Mouse (Mus musculus): Measurements from ENCODE around the gene AI597479. TPM values are rescaled to one million over a fixed set of nuclear protein-coding genes. Genes with fewer than 3 reads are reported as not detected.

The AI597479 gene
- polyA plus RNA-seq, 2 experiments = 4.7 to 6.0 TPM

- TF ChIP-seq EP300 (IDR thresholded peaks at IDR 0.05; ENCODE audit: low read depth) (no peak), CTCF (IDR thresholded peaks at IDR 0.05; ENCODE audit: low read depth) (no peak)
- ATAC-seq (ENCODE audit: insufficient read depth) = no peak
- no peaks in the 10 kb centered on the region; the same call in 1 of the 2 replicates for H3K36me3 ChIP-seq (replicated peaks; ENCODE audit: control insufficient read depth, insufficient read depth, low read depth)
These were observed 22.4 kb downstream of the AI597479 start for GRCm38 (mm10) chr1:43120950-43121349.

GRCm38 (mm10) chr1:43122616-43123015 lies 24.1 kb downstream of the AI597479 start:
- no peaks in the 10 kb centered on the region for H3K27me3 ChIP-seq (ENCODE audit: control insufficient read depth, insufficient read depth, low read length)
- no peak overlapping the region for H3K4me2 ChIP-seq (ENCODE audit: low read depth)
- H3K36me3 ChIP-seq (replicated peaks; ENCODE audit: control insufficient read depth, insufficient read depth, low read depth) = no peaks in the 10 kb centered on the region
- no peak for DNase-seq (ENCODE audit: low read depth in 3 of 3, low spot score in 3 of 3)
- H3K4me3 ChIP-seq (ENCODE audit: insufficient read depth in 1 of 2, low read depth in 2 of 2, low read length in 2 of 2) = no peak overlapping the region
- H3K9me3 ChIP-seq (ENCODE audit: control insufficient read depth, low read length) = no peaks in the 10 kb centered on the region
- no peak overlapping the region for H3K27ac ChIP-seq
- H3K4me1 ChIP-seq (replicated peaks; ENCODE audit: control insufficient read depth in 2 of 2, insufficient read depth in 2 of 2, low read length in 1 of 2) = no peaks in the 10 kb centered on the region; a peak in 1 of 4 replicates
- TF ChIP-seq CTCF (IDR thresholded peaks at IDR 0.05; ENCODE audit: low read depth) (no peak), EP300 (IDR thresholded peaks at IDR 0.05; ENCODE audit: low read depth) (no peak)
- ATAC-seq (ENCODE audit: insufficient read depth) = no peak
- 66% methylated on average over 2 of the region's 2 CpGs for WGBS (ENCODE audit: insufficient replicate concordance)
- H3K9ac ChIP-seq (replicated peaks) = no peak overlapping the region

More at GRCm38 (mm10) chr1:43120950-43121349, 22.4 kb downstream of the AI597479 start:
- no peak for DNase-seq (ENCODE audit: low read depth in 3 of 3, low spot score in 3 of 3)
- WGBS (ENCODE audit: insufficient replicate concordance) = 52% methylated on average over 5 of the region's 5 CpGs
- H3K4me1 ChIP-seq (replicated peaks; ENCODE audit: control insufficient read depth in 2 of 2, insufficient read depth in 2 of 2, low read length in 1 of 2) = no peaks in the 10 kb centered on the region; a peak in 1 of 4 replicates
- H3K9ac ChIP-seq (replicated peaks) = no peak overlapping the region
- H3K27ac ChIP-seq = no peak overlapping the region
- no peak overlapping the region for H3K4me3 ChIP-seq (ENCODE audit: insufficient read depth in 1 of 2, low read depth in 2 of 2, low read length in 2 of 2)
- H3K9me3 ChIP-seq (ENCODE audit: control insufficient read depth, low read length) = no peaks in the 10 kb centered on the region
- no peak overlapping the region for H3K4me2 ChIP-seq (ENCODE audit: low read depth)
- no peaks in the 10 kb centered on the region for H3K27me3 ChIP-seq (ENCODE audit: control insufficient read depth, insufficient read depth, low read length)

GRCm38 (mm10) chr1:43124726-43125125 lies 26.2 kb downstream of the AI597479 start:
- H3K9ac ChIP-seq (replicated peaks) = no peak overlapping the region
- WGBS (ENCODE audit: insufficient replicate concordance) = 61% methylated on average over 4 of the region's 4 CpGs
- no peak overlapping the region for H3K4me2 ChIP-seq (ENCODE audit: low read depth)
- H3K4me3 ChIP-seq (ENCODE audit: insufficient read depth in 1 of 2, low read depth in 2 of 2, low read length in 2 of 2) = no peak overlapping the region
- no peak for TF ChIP-seq EP300 (IDR thresholded peaks at IDR 0.05; ENCODE audit: low read depth)
- no peaks in the 10 kb centered on the region for H3K27me3 ChIP-seq (ENCODE audit: control insufficient read depth, insufficient read depth, low read length)
- no peak for DNase-seq (ENCODE audit: low read depth in 3 of 3, low spot score in 3 of 3)
- ATAC-seq (ENCODE audit: insufficient read depth) = no peak
- no peaks in the 10 kb centered on the region for H3K9me3 ChIP-seq (ENCODE audit: control insufficient read depth, low read length)
- H3K36me3 ChIP-seq (replicated peaks; ENCODE audit: control insufficient read depth, insufficient read depth, low read depth) = no peaks in the 10 kb centered on the region
- no peak overlapping the region for H3K27ac ChIP-seq
- H3K4me1 ChIP-seq (replicated peaks; ENCODE audit: control insufficient read depth in 2 of 2, insufficient read depth in 2 of 2, low read length in 1 of 2) = no peaks in the 10 kb centered on the region; a peak in 1 of 4 replicates

- no peak overlapping the region for H3K4me3 ChIP-seq (ENCODE audit: insufficient read depth in 1 of 2, low read depth in 2 of 2, low read length in 2 of 2)
- no peak overlapping the region for H3K27ac ChIP-seq
- DNase-seq (ENCODE audit: low read depth in 3 of 3, low spot score in 3 of 3) (no peak), ATAC-seq (ENCODE audit: insufficient read depth) (no peak)
- no peaks in the 10 kb centered on the region for H3K4me1 ChIP-seq (replicated peaks; ENCODE audit: control insufficient read depth in 2 of 2, insufficient read depth in 2 of 2, low read length in 1 of 2)
- no peak overlapping the region for H3K4me2 ChIP-seq (ENCODE audit: low read depth)
- H3K27me3 ChIP-seq (ENCODE audit: control insufficient read depth, insufficient read depth, low read length) = no peaks in the 10 kb centered on the region
- no peaks in the 10 kb centered on the region for H3K9me3 ChIP-seq (ENCODE audit: control insufficient read depth, low read length)
- no peaks in the 10 kb centered on the region for H3K36me3 ChIP-seq (replicated peaks; ENCODE audit: control insufficient read depth, insufficient read depth, low read depth)
- H3K9ac ChIP-seq (replicated peaks) = no peak overlapping the region
- TF ChIP-seq EP300 (IDR thresholded peaks at IDR 0.05; ENCODE audit: low read depth) (no peak), CTCF (IDR thresholded peaks at IDR 0.05; ENCODE audit: low read depth) (no peak)
These were observed 28.7 kb downstream of the AI597479 start for GRCm38 (mm10) chr1:43127196-43127595.

GRCm38 (mm10) chr1:43127820-43128610 lies 29.5 kb downstream of the AI597479 start:
- Histone ChIP-seq H3K9ac (replicated peaks) (no peak overlapping the region), H3K27me3 (ENCODE audit: control insufficient read depth, insufficient read depth, low read length) (no peaks in the 10 kb centered on the region), H3K27ac (no peak overlapping the region), H3K4me3 (ENCODE audit: insufficient read depth in 1 of 2, low read depth in 2 of 2, low read length in 2 of 2) (no peak overlapping the region), H3K4me1 (replicated peaks; ENCODE audit: control insufficient read depth in 2 of 2, insufficient read depth in 2 of 2, low read length in 1 of 2) (no peaks in the 10 kb centered on the region), H3K4me2 (ENCODE audit: low read depth) (no peak overlapping the region), H3K9me3 (ENCODE audit: control insufficient read depth, low read length) (no peaks in the 10 kb centered on the region), H3K36me3 (replicated peaks; ENCODE audit: control insufficient read depth, insufficient read depth, low read depth) (no peaks in the 10 kb centered on the region)
- ATAC-seq (ENCODE audit: insufficient read depth) (no peak), DNase-seq (ENCODE audit: low read depth in 3 of 3, low spot score in 3 of 3) (no peak)
- WGBS (ENCODE audit: insufficient replicate concordance) = 54% methylated on average over 8 of the region's 8 CpGs
- TF ChIP-seq CTCF (IDR thresholded peaks at IDR 0.05; ENCODE audit: low read depth) (no peak), EP300 (IDR thresholded peaks at IDR 0.05; ENCODE audit: low read depth) (no peak)
